Comparison of ENCODE assay signal across 11 mouse cellular contexts in the genomic region with DNA sequence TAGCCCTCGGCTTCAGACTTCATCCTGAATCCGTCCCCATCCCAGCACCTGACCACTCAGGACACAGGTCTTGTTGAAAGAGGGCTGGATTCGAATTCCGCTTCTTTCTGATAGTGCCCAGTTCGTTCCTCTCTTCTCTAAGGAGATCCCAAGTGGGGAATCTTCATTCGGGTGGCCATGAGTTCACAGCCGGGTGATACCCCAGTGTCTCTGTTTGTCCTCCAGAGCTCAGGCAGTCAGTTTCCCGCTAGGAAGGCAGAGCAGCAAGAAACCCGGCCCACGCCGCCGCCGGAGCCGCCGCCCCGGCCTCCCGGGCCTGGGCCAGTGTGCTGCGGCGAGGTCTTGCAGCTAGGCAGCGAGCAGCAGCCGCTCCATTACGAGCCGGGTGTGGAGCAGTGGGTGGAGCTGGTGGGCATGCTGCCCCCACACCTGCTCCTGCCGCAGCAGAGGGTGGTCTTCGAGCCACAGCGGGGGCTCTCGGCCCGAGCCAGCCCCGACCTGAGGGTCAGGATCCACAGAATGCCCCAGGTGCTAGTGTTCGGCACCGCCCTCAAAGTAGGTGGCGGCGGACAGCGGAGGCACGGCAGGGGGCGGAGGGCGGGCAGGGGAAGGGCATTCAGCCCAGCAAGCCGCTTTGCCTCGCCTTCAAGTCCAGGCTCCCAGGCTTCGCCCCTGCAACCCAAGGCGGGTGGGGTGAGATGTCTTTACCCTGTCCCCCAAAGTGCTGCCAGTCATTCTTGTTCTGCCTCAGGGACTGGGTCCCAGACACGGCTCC. TPM values are rescaled to one million over a fixed set of nuclear protein-coding genes. Genes with fewer than 3 reads are reported as not detected.
DNase-seq lines count a peak whose midpoint lies in the region; ATAC-seq lines count a peak whose summit lies in the region.
"Had no signal": no experiment of that assay in that cellular context is flagged by ENCODE, and none has a peak within 500 bp of the region (broad histone marks: within the 10 kb centered on the region; RNA-seq: fewer than 3 reads in every experiment).

No protein-coding gene starts in this region.

- peaks cover 30% of the 10 kb centered on the region for H3K4me1 ChIP-seq in midbrain, embryonic 10.5 days
- no peaks in the 10 kb centered on the region for H3K4me1 ChIP-seq in midbrain, embryonic 14.5 days (ENCODE audit: control insufficient read depth, insufficient read depth, low read length)
- H3K4me1 ChIP-seq in kidney, embryonic 16.5 days (ENCODE audit: insufficient read depth, low read length): peaks cover 4% of the 10 kb centered on the region; the same call in 1 of the 2 replicates
- H3K4me1 ChIP-seq in stomach, embryonic 16.5 days (ENCODE audit: control insufficient read depth, insufficient read depth, low read length): no peaks in the 10 kb centered on the region

- H3K9ac ChIP-seq in midbrain, embryonic 14.5 days (replicated peaks; ENCODE audit: low read length): no peak overlapping the region
- no peak overlapping the region for H3K9ac ChIP-seq in kidney, embryonic 16.5 days (replicated peaks; ENCODE audit: low read length)
- no peak overlapping the region for H3K9ac ChIP-seq in stomach, embryonic 16.5 days (ENCODE audit: low read length)

- peak overlapping the region; percentile 32 for H3K4me3 ChIP-seq in midbrain, embryonic 10.5 days
- no peak overlapping the region for H3K4me3 ChIP-seq in midbrain, embryonic 14.5 days (replicated peaks; ENCODE audit: low read depth, low read length)
- no peak overlapping the region for H3K4me3 ChIP-seq in kidney, embryonic 16.5 days (ENCODE audit: low read length)
- H3K4me3 ChIP-seq in stomach, embryonic 16.5 days (replicated peaks; ENCODE audit: low read length): no peak overlapping the region

- 0 out of 2 replicates have a peak, but pooled peaks cover 10% of the 10 kb centered on the region for H3K27me3 ChIP-seq in midbrain, embryonic 10.5 days (ENCODE audit: low read depth, poor library complexity, severe bottlenecking)
- no peaks in the 10 kb centered on the region for H3K27me3 ChIP-seq in midbrain, embryonic 14.5 days (ENCODE audit: control insufficient read depth, insufficient read depth, low read length)
- H3K27me3 ChIP-seq in kidney, embryonic 16.5 days (ENCODE audit: insufficient read depth, low read length): no peaks in the 10 kb centered on the region
- H3K27me3 ChIP-seq in stomach, embryonic 16.5 days (ENCODE audit: control insufficient read depth, insufficient read depth, low read length): no peaks in the 10 kb centered on the region

- H3K9me3 ChIP-seq in midbrain, embryonic 10.5 days (replicated peaks): no peaks in the 10 kb centered on the region
- no peaks in the 10 kb centered on the region for H3K9me3 ChIP-seq in midbrain, embryonic 14.5 days (ENCODE audit: control insufficient read depth, low read length)
- H3K9me3 ChIP-seq in kidney, embryonic 16.5 days (ENCODE audit: low read length): no peaks in the 10 kb centered on the region
- no peaks in the 10 kb centered on the region for H3K9me3 ChIP-seq in stomach, embryonic 16.5 days (replicated peaks; ENCODE audit: control insufficient read depth, low read length)

- ATAC-seq in midbrain, embryonic 14.5 days (ENCODE audit: low FRiP score, low TSS enrichment): no peak
- ATAC-seq in kidney, embryonic 16.5 days (ENCODE audit: low FRiP score, low TSS enrichment): no peak
- peak; percentile 14; the same call in 1 of the 2 replicates for ATAC-seq in stomach, embryonic 16.5 days (ENCODE audit: insufficient read depth, low FRiP score)

- WGBS in midbrain, embryonic 10.5 days: 28% methylated on average over 42 of the region's 42 CpGs
- 29% methylated on average over 42 of the region's 42 CpGs for WGBS in midbrain, embryonic 14.5 days
- WGBS in kidney, embryonic 16.5 days: 55% methylated on average over 42 of the region's 42 CpGs
- 54% methylated on average over 42 of the region's 42 CpGs for WGBS in stomach, embryonic 16.5 days

- peak; percentile 4 for DNase-seq in embryo, embryonic 10.5 days (ENCODE audit: low spot score)
- DNase-seq in embryo, embryonic 9.5 days (ENCODE audit: extremely low spot score): no peak
- peak; percentile 38 for DNase-seq in midbrain, embryonic 10.5 days (ENCODE audit: low spot score)
- no peak for DNase-seq in midbrain, embryonic 14.5 days
- DNase-seq in layer of hippocampus, postnatal 36 days: no peak
- no peak for DNase-seq in gastrocnemius, postnatal 25 days
- DNase-seq: cerebellum, adult 2 months; spleen, adult 18-20 months had no signal

- peak overlapping the region; percentile 73 for H3K27ac ChIP-seq in midbrain, embryonic 10.5 days (replicated peaks)
- H3K27ac ChIP-seq in midbrain, embryonic 14.5 days (replicated peaks; ENCODE audit: low read depth, low read length): no peak overlapping the region
- no peak overlapping the region for H3K27ac ChIP-seq in kidney, embryonic 16.5 days (ENCODE audit: low read length)
- H3K27ac ChIP-seq in stomach, embryonic 16.5 days (ENCODE audit: low read length): no peak overlapping the region

- H3K36me3 ChIP-seq in midbrain, embryonic 10.5 days: peaks cover 91% of the 10 kb centered on the region
- H3K36me3 ChIP-seq in midbrain, embryonic 14.5 days (ENCODE audit: control insufficient read depth, insufficient read depth, low read length): peaks cover 92% of the 10 kb centered on the region
- peaks cover 77% of the 10 kb centered on the region for H3K36me3 ChIP-seq in kidney, embryonic 16.5 days (ENCODE audit: insufficient read depth, low read length)
- peaks cover 13% of the 10 kb centered on the region; the same call in 1 of the 2 replicates for H3K36me3 ChIP-seq in stomach, embryonic 16.5 days (ENCODE audit: control insufficient read depth, insufficient read depth, low read length)

- no peak overlapping the region for H3K4me2 ChIP-seq in midbrain, embryonic 14.5 days (ENCODE audit: low read length)
- peak overlapping the region; percentile 21; the same call in 1 of the 2 replicates for H3K4me2 ChIP-seq in kidney, embryonic 16.5 days (replicated peaks; ENCODE audit: low read depth, low read length)
- no peak overlapping the region for H3K4me2 ChIP-seq in stomach, embryonic 16.5 days (ENCODE audit: low read depth, low read length)

RNA-seq across cellular contexts. Expression of a gene that starts 17.9 kb away (rescaled TPM):
- polyA plus RNA-seq in midbrain, embryonic 10.5 days (2016; fragmentation: Nextera tagmentation; extraction: Ambion mirVana): 7.7 and 8.6 TPM in 2 replicates
- polyA plus RNA-seq in midbrain, embryonic 14.5 days (2014; fragmentation: Nextera tagmentation; extraction: Ambion mirVana): 11.2 and 12.2 TPM in 2 replicates
- polyA plus RNA-seq in kidney, embryonic 16.5 days (2015; fragmentation: Nextera tagmentation; extraction: Ambion mirVana): 10.5 and 11.2 TPM in 2 replicates
- 6.1 and 6.3 TPM in 2 replicates for polyA plus RNA-seq in stomach, embryonic 16.5 days (2015; fragmentation: Nextera tagmentation; extraction: Ambion mirVana)
- total RNA-seq in layer of hippocampus, postnatal 36 days (2021): 10 to 100 TPM; 24.0 to 30.9 TPM
- total RNA-seq in gastrocnemius, postnatal 25 days (2021): 1 to 10 TPM; 3.6 to 4.4 TPM

RNA-seq across cellular contexts. Expression of a gene that starts 19.6 kb away (rescaled TPM):
- 0.69 and 1.6 TPM in 2 replicates for polyA plus RNA-seq in midbrain, embryonic 10.5 days (2016; fragmentation: Nextera tagmentation; extraction: Ambion mirVana)
- polyA plus RNA-seq in midbrain, embryonic 14.5 days (2014; fragmentation: Nextera tagmentation; extraction: Ambion mirVana): 1.5 and 2.4 TPM in 2 replicates
- polyA plus RNA-seq in kidney, embryonic 16.5 days (2015; fragmentation: Nextera tagmentation; extraction: Ambion mirVana): 1.2 TPM in 2 replicates
- 1.4 and 1.5 TPM in 2 replicates for polyA plus RNA-seq in stomach, embryonic 16.5 days (2015; fragmentation: Nextera tagmentation; extraction: Ambion mirVana)
- 1 to 10 TPM; 4.2 to 4.4 TPM for total RNA-seq in layer of hippocampus, postnatal 36 days (2021)
- total RNA-seq in gastrocnemius, postnatal 25 days (2021): 1 to 10 TPM; 1.3 to 1.6 TPM

RNA-seq across cellular contexts. Expression of a gene that starts 20.0 kb away (rescaled TPM):
- 16.3 and 17.5 TPM in 2 replicates for polyA plus RNA-seq in midbrain, embryonic 10.5 days (2016; fragmentation: Nextera tagmentation; extraction: Ambion mirVana)
- polyA plus RNA-seq in midbrain, embryonic 14.5 days (2014; fragmentation: Nextera tagmentation; extraction: Ambion mirVana): 19.9 and 26.0 TPM in 2 replicates
- 11.0 and 11.3 TPM in 2 replicates for polyA plus RNA-seq in kidney, embryonic 16.5 days (2015; fragmentation: Nextera tagmentation; extraction: Ambion mirVana)
- polyA plus RNA-seq in stomach, embryonic 16.5 days (2015; fragmentation: Nextera tagmentation; extraction: Ambion mirVana): 6.4 and 7.5 TPM in 2 replicates
- 10 to 100 TPM; 16.7 to 20.9 TPM for total RNA-seq in layer of hippocampus, postnatal 36 days (2021)
- total RNA-seq in gastrocnemius, postnatal 25 days (2021): 1 to 10 TPM; 3.9 to 5.3 TPM

RNA-seq across cellular contexts. Expression of a gene that starts 39.7 kb away (rescaled TPM):
- polyA plus RNA-seq in midbrain, embryonic 10.5 days (2016; fragmentation: Nextera tagmentation; extraction: Ambion mirVana): 0.20 TPM in 1 of 2 replicates, not detected in the other
- polyA plus RNA-seq in midbrain, embryonic 14.5 days (2014; fragmentation: Nextera tagmentation; extraction: Ambion mirVana): 1.2 TPM in 1 of 2 replicates, not detected in the other
- polyA plus RNA-seq in kidney, embryonic 16.5 days (2015; fragmentation: Nextera tagmentation; extraction: Ambion mirVana): not detected in 2 replicates
- 0.22 TPM in 1 of 2 replicates, not detected in the other for polyA plus RNA-seq in stomach, embryonic 16.5 days (2015; fragmentation: Nextera tagmentation; extraction: Ambion mirVana)
- not detected for total RNA-seq in layer of hippocampus, postnatal 36 days (2021)
- not detected for total RNA-seq in gastrocnemius, postnatal 25 days (2021)
- polyA plus RNA-seq: liver, embryonic 16.5 days had no signal

RNA-seq across cellular contexts. Expression of a gene that starts 41.3 kb away (rescaled TPM):
- 0.09 and 0.14 TPM in 2 replicates for polyA plus RNA-seq in midbrain, embryonic 10.5 days (2016; fragmentation: Nextera tagmentation; extraction: Ambion mirVana)
- 0.63 and 0.68 TPM in 2 replicates for polyA plus RNA-seq in midbrain, embryonic 14.5 days (2014; fragmentation: Nextera tagmentation; extraction: Ambion mirVana)
- 0.24 and 0.30 TPM in 2 replicates for polyA plus RNA-seq in kidney, embryonic 16.5 days (2015; fragmentation: Nextera tagmentation; extraction: Ambion mirVana)
- polyA plus RNA-seq in stomach, embryonic 16.5 days (2015; fragmentation: Nextera tagmentation; extraction: Ambion mirVana): 0.25 and 0.26 TPM in 2 replicates
- not detected for total RNA-seq in layer of hippocampus, postnatal 36 days (2021)
- total RNA-seq in gastrocnemius, postnatal 25 days (2021): not detected
- polyA plus RNA-seq: liver, embryonic 16.5 days had no signal

Comparison
In these comparisons a context has a peak if more than half of its experiments do, and no peak if none do; other contexts are left out.
1. DNase-seq: peak in embryo, embryonic 10.5 days (single experiment) and midbrain, embryonic 10.5 days (single experiment); none in embryo, embryonic 9.5 days (single experiment), midbrain, embryonic 14.5 days (single experiment), layer of hippocampus, postnatal 36 days (0 of 2) and gastrocnemius, postnatal 25 days (single experiment).